Mouse (Mus musculus): ENCODE results near the gene Bach1.

GRCm38 (mm10) chr16:87656771-87657170, 42.0 kb upstream of the Bach1 start:
- TF ChIP-seq POLR2A (IDR thresholded peaks at IDR 0.05; ENCODE audit: low read depth, low read length) (no peak), SMC3 (IDR thresholded peaks at IDR 0.05; ENCODE audit: low read depth, low read length) (no peak), CTCF (conservative IDR thresholded peaks at IDR 0.05 in 1 of 2, IDR thresholded peaks at IDR 0.05 in 1 of 2; ENCODE audit: low read depth in 2 of 2, low read length in 2 of 2) (no peak), CHD2 (IDR thresholded peaks at IDR 0.05; ENCODE audit: low read length) (no peak), USF1 (IDR thresholded peaks at IDR 0.05; ENCODE audit: low read depth, low read length) (no peak), RCOR1 (conservative IDR thresholded peaks at IDR 0.05; ENCODE audit: low read depth, low read length) (no peak), MAX (IDR thresholded peaks at IDR 0.05; ENCODE audit: low read length) (no peak)

Data from CH12.LX (cell line).